Mouse (Mus musculus): ENCODE data around the gene Lclat1. TPM values are rescaled to one million over a fixed set of nuclear protein-coding genes. Genes with fewer than 3 reads are reported as not detected.

The Lclat1 gene
- polyA plus RNA-seq, 1 experiment from 2014 or later, result 3.4 TPM

GRCm38 (mm10) chr17:73213677-73214076 is 105.9 kb downstream of the Lclat1 start:
- ATAC-seq (ENCODE audit: low read depth), result no peak
- Histone ChIP-seq H3K4me1 (ENCODE audit: control insufficient read depth, low read depth, low read length) (no peaks in the 10 kb centered on the region), H3K27ac (ENCODE audit: low read length) (no peak overlapping the region), H3K36me3 (ENCODE audit: control insufficient read depth, insufficient read depth) (no peaks in the 10 kb centered on the region), H3K9me3 (replicated peaks; ENCODE audit: control insufficient read depth, low read length) (no peaks in the 10 kb centered on the region), H3K4me3 (ENCODE audit: low read depth, low read length) (no peak overlapping the region), H3K9ac (ENCODE audit: low read depth, low read length) (no peak overlapping the region), H3K27me3 (ENCODE audit: control insufficient read depth, insufficient read depth, low read depth, low read length) (no peaks in the 10 kb centered on the region), H3K4me2 (ENCODE audit: low read depth, low read length) (no peak overlapping the region)
- 53% methylated on average over 2 of the region's 2 CpGs for WGBS (ENCODE audit: insufficient replicate concordance)

GRCm38 (mm10) chr17:73217274-73217673 is 109.5 kb downstream of the Lclat1 start:
- H3K27ac ChIP-seq (ENCODE audit: low read length), result no peak overlapping the region
- no peaks in the 10 kb centered on the region for H3K36me3 ChIP-seq (ENCODE audit: control insufficient read depth, insufficient read depth)
- no peak overlapping the region for H3K4me2 ChIP-seq (ENCODE audit: low read depth, low read length)
- H3K4me1 ChIP-seq (ENCODE audit: control insufficient read depth, low read depth, low read length), result no peaks in the 10 kb centered on the region
- 75% methylated on average over 3 of the region's 3 CpGs for WGBS (ENCODE audit: insufficient replicate concordance)
- ATAC-seq (ENCODE audit: low read depth), result no peak
- H3K9me3 ChIP-seq (replicated peaks; ENCODE audit: control insufficient read depth, low read length), result no peaks in the 10 kb centered on the region
- H3K27me3 ChIP-seq (ENCODE audit: control insufficient read depth, insufficient read depth, low read depth, low read length), result no peaks in the 10 kb centered on the region
- H3K9ac ChIP-seq (ENCODE audit: low read depth, low read length), result no peak overlapping the region
- H3K4me3 ChIP-seq (ENCODE audit: low read depth, low read length), result no peak overlapping the region

- H3K36me3 ChIP-seq (ENCODE audit: control insufficient read depth, insufficient read depth), result no peaks in the 10 kb centered on the region
- H3K9me3 ChIP-seq (replicated peaks; ENCODE audit: control insufficient read depth, low read length), result no peaks in the 10 kb centered on the region
- H3K27me3 ChIP-seq (ENCODE audit: control insufficient read depth, insufficient read depth, low read depth, low read length), result no peaks in the 10 kb centered on the region
- H3K4me2 ChIP-seq (ENCODE audit: low read depth, low read length), result no peak overlapping the region
- H3K4me3 ChIP-seq (ENCODE audit: low read depth, low read length), result no peak overlapping the region
- 54% methylated on average over 7 of the region's 7 CpGs for WGBS (ENCODE audit: insufficient replicate concordance)
- no peak overlapping the region for H3K9ac ChIP-seq (ENCODE audit: low read depth, low read length)
- ATAC-seq (ENCODE audit: low read depth), result no peak
- H3K4me1 ChIP-seq (ENCODE audit: control insufficient read depth, low read depth, low read length), result no peaks in the 10 kb centered on the region; the same call in 1 of the 2 replicates
- no peak overlapping the region for H3K27ac ChIP-seq (ENCODE audit: low read length)
These were observed 113.0 kb downstream of the Lclat1 start for GRCm38 (mm10) chr17:73220746-73221145.

DNA sequence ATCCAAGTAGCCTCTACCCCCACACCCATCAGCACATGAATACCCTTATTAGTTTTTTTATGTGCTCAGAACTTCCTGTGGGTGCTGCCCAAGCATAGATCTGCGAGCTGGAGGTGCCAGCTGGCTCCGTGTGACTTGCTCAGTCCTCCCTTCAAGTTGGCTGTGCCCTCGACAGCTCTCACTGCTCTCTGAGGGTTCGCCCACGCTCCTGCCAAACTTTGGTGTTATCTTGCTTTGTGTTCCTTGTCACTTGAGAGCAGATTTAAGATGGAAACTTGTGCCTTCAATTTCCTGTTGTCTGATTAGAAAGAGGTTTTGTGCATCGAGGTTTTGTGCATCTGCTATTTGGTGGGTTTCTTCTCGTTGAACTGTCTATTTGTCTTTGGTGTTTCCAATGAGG is 114.3 kb downstream of the Lclat1 start:
- no peak overlapping the region for H3K4me2 ChIP-seq (ENCODE audit: low read depth, low read length)
- 11% methylated on average over 7 of the region's 7 CpGs for WGBS (ENCODE audit: insufficient replicate concordance)
- H3K36me3 ChIP-seq (ENCODE audit: control insufficient read depth, insufficient read depth), result no peaks in the 10 kb centered on the region
- no peaks in the 10 kb centered on the region for H3K27me3 ChIP-seq (ENCODE audit: control insufficient read depth, insufficient read depth, low read depth, low read length)
- ATAC-seq (ENCODE audit: low read depth), result no peak
- no peaks in the 10 kb centered on the region; the same call in 1 of the 2 replicates for H3K4me1 ChIP-seq (ENCODE audit: control insufficient read depth, low read depth, low read length)
- no peak overlapping the region for H3K27ac ChIP-seq (ENCODE audit: low read length)
- no peak overlapping the region for H3K9ac ChIP-seq (ENCODE audit: low read depth, low read length)
- H3K9me3 ChIP-seq (replicated peaks; ENCODE audit: control insufficient read depth, low read length), result no peaks in the 10 kb centered on the region
- H3K4me3 ChIP-seq (ENCODE audit: low read depth, low read length), result no peak overlapping the region

DNA sequence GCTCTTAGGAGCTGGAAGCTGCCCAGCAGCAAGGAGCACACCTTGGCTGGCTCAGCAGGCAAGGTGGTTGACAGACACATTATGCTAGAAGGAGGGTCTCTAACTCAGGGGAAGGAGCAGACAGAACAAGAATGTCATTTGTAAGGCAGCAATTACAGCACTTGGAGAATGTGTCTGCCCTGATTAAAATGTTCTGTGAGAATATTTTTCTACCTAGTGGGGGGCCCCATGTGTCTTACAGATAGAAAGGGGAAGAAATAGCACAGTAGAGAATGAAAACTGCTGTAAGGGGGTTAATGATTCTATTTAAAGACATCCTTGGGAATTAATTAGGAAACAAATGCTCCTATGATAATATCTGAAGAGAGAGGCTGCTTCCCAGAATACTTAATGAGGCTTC is 117.7 kb downstream of the Lclat1 start:
- Histone ChIP-seq H3K4me1 (ENCODE audit: control insufficient read depth, low read depth, low read length) (no peaks in the 10 kb centered on the region; the same call in 1 of the 2 replicates), H3K9ac (ENCODE audit: low read depth, low read length) (no peak overlapping the region), H3K27me3 (ENCODE audit: control insufficient read depth, insufficient read depth, low read depth, low read length) (no peaks in the 10 kb centered on the region), H3K36me3 (ENCODE audit: control insufficient read depth, insufficient read depth) (no peaks in the 10 kb centered on the region), H3K4me2 (ENCODE audit: low read depth, low read length) (no peak overlapping the region), H3K9me3 (replicated peaks; ENCODE audit: control insufficient read depth, low read length) (no peaks in the 10 kb centered on the region), H3K27ac (ENCODE audit: low read length) (no peak overlapping the region), H3K4me3 (ENCODE audit: low read depth, low read length) (no peak overlapping the region)
- ATAC-seq (ENCODE audit: low read depth), result no peak

GRCm38 (mm10) chr17:73225996-73226395 is 118.2 kb downstream of the Lclat1 start:
- Histone ChIP-seq H3K4me2 (ENCODE audit: low read depth, low read length) (no peak overlapping the region), H3K9me3 (replicated peaks; ENCODE audit: control insufficient read depth, low read length) (no peaks in the 10 kb centered on the region), H3K4me3 (ENCODE audit: low read depth, low read length) (no peak overlapping the region), H3K27ac (ENCODE audit: low read length) (peak overlapping the region; percentile 12; the same call in 1 of the 2 replicates), H3K27me3 (ENCODE audit: control insufficient read depth, insufficient read depth, low read depth, low read length) (no peaks in the 10 kb centered on the region), H3K4me1 (ENCODE audit: control insufficient read depth, low read depth, low read length) (no peaks in the 10 kb centered on the region; the same call in 1 of the 2 replicates), H3K9ac (ENCODE audit: low read depth, low read length) (no peak overlapping the region), H3K36me3 (ENCODE audit: control insufficient read depth, insufficient read depth) (no peaks in the 10 kb centered on the region)
- 12% methylated on average over 5 of the region's 5 CpGs for WGBS (ENCODE audit: insufficient replicate concordance)
- ATAC-seq (ENCODE audit: low read depth), result peak; percentile 67

DNA sequence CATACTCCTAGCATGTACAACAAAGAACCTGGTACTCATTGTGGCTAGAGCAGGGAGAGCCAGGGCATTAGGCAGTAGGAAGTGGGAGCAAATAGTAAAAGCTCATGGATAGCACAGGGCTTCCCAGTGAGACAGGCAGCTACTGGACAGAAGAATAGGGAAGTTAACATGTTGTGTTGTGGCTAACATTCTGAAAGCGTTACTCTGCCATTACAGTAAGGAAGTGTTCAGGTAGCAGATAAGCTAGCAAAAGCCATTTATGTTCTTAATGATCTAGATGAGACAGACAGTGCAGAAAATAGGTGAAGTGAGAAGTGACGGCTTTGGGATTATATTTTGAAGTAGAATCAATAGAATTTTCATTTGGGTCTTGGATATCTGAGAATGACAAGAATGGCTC is 118.8 kb downstream of the Lclat1 start:
- Histone ChIP-seq H3K36me3 (ENCODE audit: control insufficient read depth, insufficient read depth) (no peaks in the 10 kb centered on the region), H3K4me1 (ENCODE audit: control insufficient read depth, low read depth, low read length) (no peaks in the 10 kb centered on the region; the same call in 1 of the 2 replicates), H3K9ac (ENCODE audit: low read depth, low read length) (no peak overlapping the region), H3K27ac (ENCODE audit: low read length) (no peak overlapping the region), H3K4me3 (ENCODE audit: low read depth, low read length) (no peak overlapping the region), H3K4me2 (ENCODE audit: low read depth, low read length) (no peak overlapping the region), H3K27me3 (ENCODE audit: control insufficient read depth, insufficient read depth, low read depth, low read length) (no peaks in the 10 kb centered on the region), H3K9me3 (replicated peaks; ENCODE audit: control insufficient read depth, low read length) (no peaks in the 10 kb centered on the region)
- ATAC-seq (ENCODE audit: low read depth), result no peak
- 24% methylated on average over 2 of the region's 2 CpGs for WGBS (ENCODE audit: insufficient replicate concordance)

GRCm38 (mm10) chr17:73227361-73227760 is 119.6 kb downstream of the Lclat1 start:
- ATAC-seq (ENCODE audit: low read depth), result no peak
- no peak overlapping the region for H3K4me2 ChIP-seq (ENCODE audit: low read depth, low read length)
- no peaks in the 10 kb centered on the region for H3K9me3 ChIP-seq (replicated peaks; ENCODE audit: control insufficient read depth, low read length)
- WGBS (ENCODE audit: insufficient replicate concordance), result 32% methylated on average over 3 of the region's 3 CpGs
- no peak overlapping the region for H3K4me3 ChIP-seq (ENCODE audit: low read depth, low read length)
- no peak overlapping the region for H3K27ac ChIP-seq (ENCODE audit: low read length)
- no peak overlapping the region for H3K9ac ChIP-seq (ENCODE audit: low read depth, low read length)
- H3K4me1 ChIP-seq (ENCODE audit: control insufficient read depth, low read depth, low read length), result no peaks in the 10 kb centered on the region; the same call in 1 of the 2 replicates
- no peaks in the 10 kb centered on the region for H3K36me3 ChIP-seq (ENCODE audit: control insufficient read depth, insufficient read depth)
- no peaks in the 10 kb centered on the region for H3K27me3 ChIP-seq (ENCODE audit: control insufficient read depth, insufficient read depth, low read depth, low read length)

DNA sequence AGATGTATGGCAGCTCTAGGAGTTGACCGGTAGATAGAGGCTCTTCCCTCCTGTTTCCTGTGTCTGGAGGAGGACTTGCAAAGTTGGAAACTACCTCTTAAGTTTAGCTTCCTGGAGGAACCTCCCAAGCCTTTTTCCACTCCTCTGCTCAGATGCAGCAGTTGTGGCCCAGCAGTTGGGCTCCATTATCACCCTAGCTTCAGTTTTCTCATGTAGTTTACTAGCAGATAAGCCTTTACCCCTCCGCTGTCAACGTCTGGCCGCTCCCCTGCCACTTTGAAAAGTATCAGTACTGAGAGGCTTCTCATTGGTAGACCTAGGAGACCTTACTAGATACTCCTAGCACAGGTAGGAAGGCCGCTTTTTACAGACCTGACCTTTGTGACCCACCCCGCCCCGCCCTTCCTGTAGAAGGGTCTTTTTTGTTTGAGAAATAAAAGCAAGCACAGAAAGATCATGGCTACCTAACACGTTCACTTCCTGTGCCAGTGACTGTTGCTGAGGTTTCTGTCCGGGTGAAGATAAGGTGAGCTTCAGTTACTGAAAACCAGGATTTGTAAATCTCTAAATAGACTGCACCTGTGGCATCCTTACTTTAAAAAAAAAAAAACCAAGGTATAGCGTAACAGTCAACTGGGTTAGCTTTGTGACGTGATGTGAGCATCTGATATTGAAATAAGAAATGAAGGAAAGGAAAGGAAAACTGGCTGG is 121.8 kb downstream of the Lclat1 start:
- 38% methylated on average over 11 of the region's 11 CpGs for WGBS (ENCODE audit: insufficient replicate concordance)
- Histone ChIP-seq H3K27me3 (ENCODE audit: control insufficient read depth, insufficient read depth, low read depth, low read length) (no peaks in the 10 kb centered on the region), H3K9ac (ENCODE audit: low read depth, low read length) (no peak overlapping the region), H3K4me2 (ENCODE audit: low read depth, low read length) (no peak overlapping the region), H3K36me3 (ENCODE audit: control insufficient read depth, insufficient read depth) (no peaks in the 10 kb centered on the region), H3K9me3 (replicated peaks; ENCODE audit: control insufficient read depth, low read length) (no peaks in the 10 kb centered on the region), H3K4me1 (ENCODE audit: control insufficient read depth, low read depth, low read length) (no peaks in the 10 kb centered on the region; the same call in 1 of the 2 replicates), H3K27ac (ENCODE audit: low read length) (no peak overlapping the region), H3K4me3 (ENCODE audit: low read depth, low read length) (no peak overlapping the region)
- ATAC-seq (ENCODE audit: low read depth), result no peak

Data from liver, embryonic 16.5 days (tissue).